Mouse (Mus musculus): ENCODE measurements at regions not wholly inside any gene's neighbourhood (a gene's known extent, or its start where the extent isn't known, plus 50 kb on each side); places are given as distances from the start of the nearest gene placed in this dataset.

DNA sequence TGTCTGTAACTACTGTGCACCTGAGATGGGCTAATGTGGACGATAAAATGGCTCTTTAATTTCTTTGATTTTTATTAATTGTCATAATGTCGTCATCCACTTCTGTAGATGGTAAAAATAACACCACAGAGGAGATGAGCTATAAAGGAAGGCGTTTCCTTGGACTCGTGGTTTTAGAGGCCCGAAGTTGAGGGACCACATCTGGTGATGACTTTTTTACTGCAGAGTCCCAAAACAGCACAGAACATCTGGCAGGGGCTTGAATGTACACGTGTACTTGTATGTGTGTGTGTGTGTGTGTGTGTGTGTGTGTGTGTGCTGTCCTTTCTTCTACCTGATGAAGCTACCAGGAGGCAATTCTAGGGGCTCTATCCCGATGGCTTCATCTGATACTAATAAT, 242.1 kb upstream of the Hes1 start:
- TF ChIP-seq MAX (IDR thresholded peaks at IDR 0.05; ENCODE audit: low read depth) (no peak), POLR2A (IDR thresholded peaks at IDR 0.05; ENCODE audit: insufficient read length, low read depth) (no peak), E2F4 (IDR thresholded peaks at IDR 0.05; ENCODE audit: insufficient read depth) (no peak), REST (IDR thresholded peaks at IDR 0.05; ENCODE audit: insufficient read depth, insufficient read length) (no peak), MYOD1 (IDR thresholded peaks at IDR 0.05; ENCODE audit: control insufficient read depth in 1 of 3, insufficient read length in 2 of 3, low read depth in 2 of 3) (no peak), TCF12 (IDR thresholded peaks at IDR 0.05; ENCODE audit: insufficient read depth, poor library complexity, severe bottlenecking) (no peak), SRF (IDR thresholded peaks at IDR 0.05; ENCODE audit: control insufficient read depth, insufficient read length, low read depth) (no peak), USF1 (IDR thresholded peaks at IDR 0.05; ENCODE audit: low read depth) (no peak), POLR2AphosphoS2 (IDR thresholded peaks at IDR 0.05; ENCODE audit: insufficient read length, low read depth) (no peak), MYOG (IDR thresholded peaks at IDR 0.05; ENCODE audit: control insufficient read depth in 1 of 3, insufficient read depth in 1 of 3, insufficient read length in 2 of 3, low read depth in 2 of 3) (no peak), TCF3 (IDR thresholded peaks at IDR 0.05; ENCODE audit: insufficient read length, low read depth) (no peak)
